ENCODE assay signal across 8 mouse cellular contexts in the genomic region with DNA sequence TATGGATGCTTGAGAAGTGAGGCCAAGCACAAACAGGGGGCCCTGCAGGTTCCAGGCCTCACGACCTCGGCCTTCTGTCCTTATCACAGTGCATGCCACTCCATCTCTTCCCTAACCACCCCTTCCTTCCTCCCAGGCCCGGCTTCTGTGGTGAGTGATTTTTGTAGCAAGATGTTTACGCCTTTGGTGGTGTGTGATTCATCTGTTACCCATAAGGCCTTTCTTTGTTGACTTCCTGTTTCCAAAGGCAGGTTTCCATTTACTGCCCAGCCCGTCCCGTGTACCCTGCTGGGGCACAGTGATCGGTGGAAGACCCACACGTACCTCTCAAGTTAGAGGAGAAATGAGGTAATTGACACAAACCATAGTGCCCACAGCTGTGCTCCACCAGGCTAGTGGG. TPM values are rescaled to one million over a fixed set of nuclear protein-coding genes. Genes with fewer than 3 reads are reported as not detected.
DNase-seq lines count a peak whose midpoint lies in the region; ATAC-seq lines count a peak whose summit lies in the region.

No protein-coding gene starts in this region.

- H3K4me3 ChIP-seq in heart, embryonic 13.5 days = no peak overlapping the region
- no peak overlapping the region for H3K4me3 ChIP-seq in midbrain, embryonic 16.5 days (ENCODE audit: low read depth, low read length)

- H3K4me2 ChIP-seq in heart, embryonic 13.5 days = no peak overlapping the region
- H3K4me2 ChIP-seq in midbrain, embryonic 16.5 days (ENCODE audit: low read length) = no peak overlapping the region

- WGBS in heart, embryonic 13.5 days = 48% methylated on average over 8 of the region's 8 CpGs
- WGBS in midbrain, embryonic 16.5 days = 87% methylated on average over 8 of the region's 8 CpGs

- peak overlapping the region; percentile 28 for H3K27ac ChIP-seq in heart, embryonic 13.5 days (replicated peaks)
- no peak overlapping the region for H3K27ac ChIP-seq in midbrain, embryonic 16.5 days (ENCODE audit: low read length)

- ATAC-seq in heart, embryonic 13.5 days (ENCODE audit: extremely low read depth, insufficient number of reproducible peaks, low FRiP score, low TSS enrichment) = no peak
- ATAC-seq in midbrain, embryonic 16.5 days = no peak

- no peaks in the 10 kb centered on the region for H3K9me3 ChIP-seq in heart, embryonic 13.5 days
- no peaks in the 10 kb centered on the region for H3K9me3 ChIP-seq in midbrain, embryonic 16.5 days (replicated peaks; ENCODE audit: control insufficient read depth, low read length, poor library complexity, severe bottlenecking)

- H3K4me1 ChIP-seq in heart, embryonic 13.5 days = peaks cover 27% of the 10 kb centered on the region
- H3K4me1 ChIP-seq in midbrain, embryonic 16.5 days (ENCODE audit: control insufficient read depth, insufficient read depth, low read length) = no peaks in the 10 kb centered on the region

- peak; percentile 82 for DNase-seq in T-cell, adult 2 months (ENCODE audit: low spot score)
- peak; percentile 73 to 76 for DNase-seq in lung, adult 18-20 months
- peak; percentile 22 to 46 for DNase-seq in spleen, postnatal 10 days (ENCODE audit: low spot score in 2 of 2)
- DNase-seq in frontal cortex, adult 2 months (ENCODE audit: extremely low spot score in 1 of 2, low spot score in 1 of 2) = no peak
- DNase-seq in right cerebral cortex, postnatal 25 days = no peak
- DNase-seq in layer of hippocampus, adult 18-20 months (ENCODE audit: low spot score in 2 of 2) = no peak

- no peak overlapping the region for H3K9ac ChIP-seq in heart, embryonic 13.5 days
- H3K9ac ChIP-seq in midbrain, embryonic 16.5 days (ENCODE audit: low read depth, low read length) = no peak overlapping the region

- H3K36me3 ChIP-seq in heart, embryonic 13.5 days = no peaks in the 10 kb centered on the region
- H3K36me3 ChIP-seq in midbrain, embryonic 16.5 days (ENCODE audit: control insufficient read depth, insufficient read depth, low read length) = no peaks in the 10 kb centered on the region

- no peaks in the 10 kb centered on the region for H3K27me3 ChIP-seq in heart, embryonic 13.5 days (replicated peaks)
- H3K27me3 ChIP-seq in midbrain, embryonic 16.5 days (ENCODE audit: control insufficient read depth, insufficient read depth, low read depth, low read length) = no peaks in the 10 kb centered on the region

RNA-seq across cellular contexts. Expression of a gene that starts 29.1 kb away (rescaled TPM):
- polyA plus RNA-seq in heart, embryonic 13.5 days (2015; fragmentation: Nextera tagmentation; extraction: Ambion mirVana) = 1.1 and 1.4 TPM in 2 replicates
- polyA plus RNA-seq in frontal cortex, adult 2 months (2012; rRNA removed) = 0.21 and 0.26 TPM in 2 replicates
- total RNA-seq in layer of hippocampus, adult 18-20 months (2021) = under 1 TPM in 1 of 2 experiments, not detected in 1; 0.18 TPM
- 0.60 and 0.84 TPM in 2 replicates for polyA plus RNA-seq in midbrain, embryonic 16.5 days (2015; fragmentation: Nextera tagmentation; extraction: Ambion mirVana)

RNA-seq across cellular contexts. Expression of a gene that starts 29.4 kb away (rescaled TPM):
- polyA plus RNA-seq in heart, embryonic 13.5 days (2015; fragmentation: Nextera tagmentation; extraction: Ambion mirVana) = 11.2 and 12.1 TPM in 2 replicates
- 10.3 and 12.7 TPM in 2 replicates for polyA plus RNA-seq in frontal cortex, adult 2 months (2012; rRNA removed)
- 1 to 10 TPM; 6.6 to 7.6 TPM for total RNA-seq in layer of hippocampus, adult 18-20 months (2021)
- 16.7 and 19.0 TPM in 2 replicates for polyA plus RNA-seq in midbrain, embryonic 16.5 days (2015; fragmentation: Nextera tagmentation; extraction: Ambion mirVana)

RNA-seq across cellular contexts. Expression of a gene that starts 39.6 kb away (rescaled TPM):
- 35.5 and 39.2 TPM in 2 replicates for polyA plus RNA-seq in heart, embryonic 13.5 days (2015; fragmentation: Nextera tagmentation; extraction: Ambion mirVana)
- 37.6 and 40.5 TPM in 2 replicates for polyA plus RNA-seq in frontal cortex, adult 2 months (2012; rRNA removed)
- total RNA-seq in layer of hippocampus, adult 18-20 months (2021) = 10 to 100 TPM; 16.8 to 21.5 TPM
- polyA plus RNA-seq in midbrain, embryonic 16.5 days (2015; fragmentation: Nextera tagmentation; extraction: Ambion mirVana) = 19.0 and 24.4 TPM in 2 replicates

RNA-seq across cellular contexts. Expression of a gene that starts 46.0 kb away (rescaled TPM):
- polyA plus RNA-seq in heart, embryonic 13.5 days (2015; fragmentation: Nextera tagmentation; extraction: Ambion mirVana) = 16.8 and 17.3 TPM in 2 replicates
- polyA plus RNA-seq in frontal cortex, adult 2 months (2012; rRNA removed) = 194 and 251 TPM in 2 replicates
- total RNA-seq in layer of hippocampus, adult 18-20 months (2021) = 100 to 1,000 TPM; 134 to 139 TPM
- polyA plus RNA-seq in midbrain, embryonic 16.5 days (2015; fragmentation: Nextera tagmentation; extraction: Ambion mirVana) = 28.6 and 29.6 TPM in 2 replicates

RNA-seq across cellular contexts. Expression of a gene that starts 48.6 kb away (rescaled TPM):
- 2.0 and 3.6 TPM in 2 replicates for polyA plus RNA-seq in heart, embryonic 13.5 days (2015; fragmentation: Nextera tagmentation; extraction: Ambion mirVana)
- 188 and 275 TPM in 2 replicates for polyA plus RNA-seq in frontal cortex, adult 2 months (2012; rRNA removed)
- total RNA-seq in layer of hippocampus, adult 18-20 months (2021) = 100 to 1,000 TPM in 1 of 2 experiments, 10 to 100 TPM in 1; 87.4 to 103 TPM
- polyA plus RNA-seq in midbrain, embryonic 16.5 days (2015; fragmentation: Nextera tagmentation; extraction: Ambion mirVana) = 188 and 270 TPM in 2 replicates

Comparison
In these comparisons a context has a peak if more than half of its experiments do, and no peak if none do; other contexts are left out.
1. DNase-seq: peak in T-cell, adult 2 months (single experiment), lung, adult 18-20 months (2 of 2) and spleen, postnatal 10 days (2 of 2); none in frontal cortex, adult 2 months (0 of 2), right cerebral cortex, postnatal 25 days (single experiment) and layer of hippocampus, adult 18-20 months (0 of 2).